Mouse (Mus musculus) heart, postnatal 0 days (tissue): ENCODE data around the gene Zfp697.

Experiments
- CTCF ChIP-seq: IDR thresholded peaks from 2 replicates; pipeline ENCODE4 v1.5.1; 2016; ENCODE audit warnings: antibody characterized with exemption, control low read depth, low read depth
- EP300 ChIP-seq: IDR thresholded peaks from 2 replicates; pipeline ENCODE4 v1.6.1; 2016; ENCODE audit warnings: antibody characterized with exemption, low read depth

GRCm38 (mm10) chr3:98340818-98341594, 41.3 kb upstream of the Zfp697 start:
- TF ChIP-seq EP300, result no peak
- TF ChIP-seq CTCF, result no peak
